Mouse (Mus musculus) limb, embryonic 13.5 days (tissue): ENCODE measurements around the gene Gm10277. TPM values are rescaled to one million over a fixed set of nuclear protein-coding genes. Genes with fewer than 3 reads are reported as not detected.

Experiments used
- ATAC-seq: fragments of 200-750 bp; cut with Nextera tagmentation; 2 replicates; pipeline ENCODE4 v1.8.0; 2017; ENCODE audit warnings: low read depth, moderate number of reproducible peaks, moderate TSS enrichment; ENCODE audit not compliant: low FRiP score
- H3K27ac ChIP-seq: fragments of 300-500 bp; sonication (generic); 2 replicates; pipeline ENCODE4 v1.5.1; 2015; ENCODE audit warnings: inconsistent platforms, mild to moderate bottlenecking, moderate library complexity
- H3K27me3 ChIP-seq: fragments of 300-500 bp; sonication (generic); 2 replicates; pipeline ENCODE4 v1.6.1; 2015; ENCODE audit warnings: mild to moderate bottlenecking, inconsistent platforms
- H3K36me3 ChIP-seq: fragments of 300-500 bp; sonication (generic); 2 replicates; pipeline ENCODE4 v1.6.1; 2015; ENCODE audit warnings: inconsistent platforms, mild to moderate bottlenecking, moderate library complexity
- H3K4me1 ChIP-seq: fragments of 300-500 bp; sonication (generic); 2 replicates; pipeline ENCODE4 v1.6.1; 2015; ENCODE audit warnings: inconsistent platforms
- H3K4me2 ChIP-seq: fragments of 300-500 bp; sonication (generic); replicated peaks from 2 replicates; pipeline ENCODE4 v1.6.1; 2015; ENCODE audit warnings: inconsistent platforms, mild to moderate bottlenecking, moderate library complexity
- H3K4me3 ChIP-seq: fragments of 300-500 bp; sonication (generic); 2 replicates; pipeline ENCODE4 v1.5.1; 2015; ENCODE audit warnings: moderate library complexity, mild to moderate bottlenecking, inconsistent platforms
- H3K9ac ChIP-seq: fragments of 300-500 bp; sonication (generic); 2 replicates; pipeline ENCODE4 v1.6.1; 2015; ENCODE audit warnings: mild to moderate bottlenecking, inconsistent platforms
- H3K9me3 ChIP-seq: fragments of 300-500 bp; sonication (generic); 2 replicates; pipeline ENCODE4 v1.6.1; 2016; ENCODE audit warnings: inconsistent platforms
- WGBS: fragments of 180-500 bp; shearing (Covaris S2); methylation state at CpG from one replicate; pipeline ENCODE4 v1.1.7; 2015; 5-methylcytosine and 5-hydroxymethylcytosine counted together
- polyA plus RNA-seq: library from polyadenylated mRNA; unstranded; fragments of >200 nt; fragmentation: Nextera tagmentation; extraction: Ambion mirVana; gene quantifications from 2 replicates; pipeline ENCODE4 v1.2.1, GENCODE M21; 2015

The Gm10277 gene
- polyA plus RNA-seq, 1 experiment from 2014 or later, result 1.8 TPM

DNA sequence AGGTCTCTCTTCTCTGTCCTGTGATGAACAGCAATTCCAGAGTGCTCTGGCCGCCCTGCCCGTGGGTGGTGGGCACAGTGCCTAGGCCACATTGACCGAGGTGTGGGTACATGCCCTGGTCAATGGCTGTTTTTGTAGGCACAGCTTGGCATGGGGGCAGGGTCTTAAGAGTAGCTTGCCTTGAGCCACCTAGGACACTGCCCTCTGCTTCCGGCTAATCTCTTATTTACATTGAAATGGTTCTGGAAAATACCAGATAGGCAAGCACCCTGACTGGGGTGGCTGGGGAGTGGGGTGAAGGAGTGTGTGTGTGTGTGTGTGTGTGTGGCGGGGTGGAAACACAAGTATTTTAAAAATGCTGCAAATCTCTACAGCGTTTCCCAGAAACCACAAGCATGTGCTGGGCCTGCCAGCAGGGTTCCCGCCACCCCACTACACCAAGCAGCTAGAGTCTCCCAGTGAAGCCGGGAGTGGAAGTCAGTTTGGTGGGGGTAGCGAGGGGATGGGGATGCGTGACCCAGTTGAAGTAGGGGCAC is 4.3 kb downstream of the Gm10277 start:
- Histone ChIP-seq H3K4me2 (peak overlapping the region; percentile 24; the same call in 1 of the 2 replicates), H3K9ac (peak overlapping the region; percentile 57)

DNA sequence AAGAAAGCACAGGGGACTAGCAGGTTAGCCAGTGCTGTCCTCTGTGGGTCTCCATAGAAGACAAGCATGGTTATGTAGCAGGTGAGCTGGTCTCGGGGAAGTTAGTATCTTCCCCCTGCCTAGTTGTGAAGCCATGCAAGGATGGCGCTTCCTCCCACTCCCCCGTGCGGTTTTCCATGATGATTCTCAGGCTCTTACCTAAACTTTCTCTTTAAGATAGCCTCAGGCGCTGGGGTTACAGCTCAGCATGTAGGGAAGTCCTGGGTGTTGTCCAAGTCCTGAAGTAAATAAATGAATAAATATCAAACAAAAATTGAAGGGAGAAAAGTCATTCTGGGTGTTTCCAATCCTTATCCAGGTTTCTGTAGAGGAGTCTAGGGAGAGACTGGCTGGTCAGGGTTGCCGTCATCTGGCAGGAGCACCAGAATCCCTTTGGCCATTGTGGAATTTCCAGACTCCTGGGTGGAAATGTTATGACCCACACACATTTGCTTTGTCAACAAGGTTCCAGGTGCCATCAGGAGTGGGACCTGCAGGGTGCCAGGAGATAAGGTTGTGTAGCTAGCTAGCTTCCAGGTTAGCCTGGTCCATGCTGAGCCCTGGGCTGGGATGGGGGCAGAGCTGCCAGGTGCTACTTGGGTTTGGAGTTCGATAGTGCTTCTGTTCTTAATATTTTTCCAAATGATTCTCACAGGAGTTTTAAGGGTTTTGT is 5.3 kb downstream of the Gm10277 start:
- H3K4me1 ChIP-seq, result peaks cover 41% of the 10 kb centered on the region
- no peaks in the 10 kb centered on the region for H3K9me3 ChIP-seq
- no peaks in the 10 kb centered on the region for H3K27me3 ChIP-seq
- H3K36me3 ChIP-seq, result peaks cover 33% of the 10 kb centered on the region
- H3K4me2 ChIP-seq, result no peak overlapping the region
- H3K9ac ChIP-seq, result no peak overlapping the region
- 83% methylated on average over 7 of the region's 7 CpGs for WGBS
- H3K27ac ChIP-seq, result no peak overlapping the region
- H3K4me3 ChIP-seq, result no peak overlapping the region
- ATAC-seq, result no peak

More for the DNA sequence above, 4.3 kb downstream of the Gm10277 start:
- Histone ChIP-seq H3K9me3 (no peaks in the 10 kb centered on the region), H3K27ac (peak overlapping the region; percentile 87), H3K27me3 (no peaks in the 10 kb centered on the region), H3K4me3 (no peak overlapping the region), H3K4me1 (peaks cover 41% of the 10 kb centered on the region), H3K36me3 (peaks cover 23% of the 10 kb centered on the region)
- no peak for ATAC-seq
- 69% methylated on average over 10 of the region's 10 CpGs for WGBS

GRCm38 (mm10) chr11:77781088-77781487 is 6.5 kb downstream of the Gm10277 start:
- Histone ChIP-seq H3K27me3 (no peaks in the 10 kb centered on the region), H3K4me2 (no peak overlapping the region), H3K36me3 (peaks cover 35% of the 10 kb centered on the region), H3K9me3 (no peaks in the 10 kb centered on the region), H3K4me3 (no peak overlapping the region), H3K9ac (no peak overlapping the region), H3K27ac (no peak overlapping the region), H3K4me1 (peaks cover 39% of the 10 kb centered on the region)
- no peak for ATAC-seq
- 80% methylated on average over 7 of the region's 7 CpGs for WGBS

DNA sequence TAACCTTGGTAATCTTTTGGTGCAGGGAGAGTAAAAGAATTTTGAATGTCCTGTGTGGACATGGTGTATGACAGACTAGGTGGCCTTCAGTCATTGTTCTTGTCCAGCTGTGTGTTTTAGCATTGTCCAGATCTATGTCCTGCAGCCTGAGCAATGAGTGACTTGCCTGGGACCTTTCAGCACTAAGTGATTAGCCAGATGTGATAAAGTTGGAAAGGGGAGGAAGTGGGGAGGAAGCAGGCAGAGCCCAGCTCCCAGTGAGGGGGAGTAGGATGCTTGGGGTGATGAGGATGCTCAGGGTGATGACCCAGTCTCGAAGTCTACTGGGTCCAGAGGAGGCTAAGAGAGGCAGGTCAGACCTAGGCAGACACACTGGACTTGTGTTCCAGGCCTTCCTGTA is 8.3 kb downstream of the Gm10277 start:
- H3K27ac ChIP-seq, result no peak overlapping the region
- peaks cover 31% of the 10 kb centered on the region for H3K36me3 ChIP-seq
- WGBS, result 85% methylated on average over 1 of the region's 1 CpGs
- H3K9me3 ChIP-seq, result no peaks in the 10 kb centered on the region
- no peak overlapping the region for H3K9ac ChIP-seq
- H3K27me3 ChIP-seq, result no peaks in the 10 kb centered on the region
- no peak overlapping the region for H3K4me2 ChIP-seq
- no peak overlapping the region for H3K4me3 ChIP-seq
- no peak for ATAC-seq
- peaks cover 27% of the 10 kb centered on the region for H3K4me1 ChIP-seq

DNA sequence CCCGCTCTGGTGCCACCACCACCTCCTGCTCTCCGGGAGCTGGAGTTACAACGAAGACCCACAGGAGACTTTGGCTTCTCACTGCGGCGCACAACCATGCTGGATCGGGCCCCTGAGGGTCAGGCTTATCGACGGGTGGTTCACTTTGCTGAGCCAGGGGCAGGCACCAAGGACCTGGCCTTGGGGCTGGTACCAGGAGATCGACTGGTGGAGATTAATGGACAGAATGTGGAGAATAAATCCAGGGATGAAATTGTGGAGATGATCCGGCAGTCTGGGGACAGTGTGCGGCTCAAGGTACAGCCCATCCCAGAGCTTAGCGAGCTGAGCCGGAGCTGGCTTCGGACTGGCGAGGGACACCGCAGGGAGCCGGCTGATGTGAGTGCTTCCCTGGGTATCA is 9.6 kb downstream of the Gm10277 start:
- no peak for ATAC-seq
- no peak overlapping the region for H3K4me2 ChIP-seq

GRCm38 (mm10) chr11:77777436-77777835 is 10.1 kb downstream of the Gm10277 start:
- no peaks in the 10 kb centered on the region for H3K27me3 ChIP-seq
- 90% methylated on average over 17 of the region's 17 CpGs for WGBS
- no peaks in the 10 kb centered on the region for H3K9me3 ChIP-seq
- H3K9ac ChIP-seq, result no peak overlapping the region
- no peak for ATAC-seq
- H3K27ac ChIP-seq, result no peak overlapping the region
- H3K36me3 ChIP-seq, result peaks cover 31% of the 10 kb centered on the region
- peaks cover 14% of the 10 kb centered on the region for H3K4me1 ChIP-seq
- H3K4me2 ChIP-seq, result no peak overlapping the region
- no peak overlapping the region for H3K4me3 ChIP-seq

More for the DNA sequence above, 9.6 kb downstream of the Gm10277 start:
- 90% methylated on average over 17 of the region's 17 CpGs for WGBS
- peaks cover 31% of the 10 kb centered on the region for H3K36me3 ChIP-seq
- H3K27ac ChIP-seq, result no peak overlapping the region
- H3K9me3 ChIP-seq, result no peaks in the 10 kb centered on the region
- H3K4me1 ChIP-seq, result peaks cover 14% of the 10 kb centered on the region
- no peak overlapping the region for H3K4me3 ChIP-seq
- no peak overlapping the region for H3K9ac ChIP-seq
- H3K27me3 ChIP-seq, result no peaks in the 10 kb centered on the region

DNA sequence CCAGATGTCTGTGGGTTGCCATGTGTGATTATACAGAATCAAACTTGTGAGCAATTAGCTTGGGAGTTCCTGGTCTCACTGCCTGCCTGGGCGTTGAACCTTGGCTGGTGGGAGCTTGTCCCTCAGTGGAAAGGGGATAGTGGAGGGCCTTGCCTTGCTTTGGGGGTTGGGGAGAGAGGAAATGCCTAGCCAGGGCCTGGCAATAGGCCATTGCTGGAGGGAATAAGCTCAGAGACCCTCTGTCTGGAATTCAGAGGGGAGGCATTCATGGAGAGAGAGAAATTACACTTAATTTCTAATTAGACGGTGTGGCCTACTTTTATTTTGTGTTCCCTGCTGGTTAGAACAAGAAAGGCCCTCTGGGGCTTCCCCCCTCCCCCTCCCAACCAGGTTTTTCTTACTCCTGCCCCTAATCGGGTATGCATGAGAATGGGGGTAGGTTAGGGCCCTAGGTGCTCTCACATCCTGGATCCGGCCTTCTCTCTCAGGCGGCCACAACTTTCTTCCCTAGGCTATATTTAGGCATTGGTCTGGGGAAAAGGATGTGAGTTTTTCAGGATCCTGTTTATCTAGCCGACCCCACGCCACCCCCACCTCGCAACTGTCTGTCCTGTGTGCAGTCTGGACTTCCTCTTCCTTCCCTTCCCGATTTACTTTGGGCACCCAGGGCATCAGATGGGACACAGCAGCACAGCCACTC is 11.7 kb downstream of the Gm10277 start:
- 0 out of 2 replicates have a peak overlapping the region, but pooled peaks have one; percentile 11 for H3K4me2 ChIP-seq
- H3K9ac ChIP-seq, result no peak overlapping the region; the same call in 1 of the 2 replicates
- peaks cover 17% of the 10 kb centered on the region for H3K4me1 ChIP-seq
- H3K4me3 ChIP-seq, result no peak overlapping the region
- WGBS, result 34% methylated on average over 9 of the region's 9 CpGs
- H3K27ac ChIP-seq, result peak overlapping the region; percentile 67; the same call in 1 of the 2 replicates
- H3K27me3 ChIP-seq, result no peaks in the 10 kb centered on the region
- peak; percentile 57; the same call in 1 of the 2 replicates for ATAC-seq
- H3K9me3 ChIP-seq, result no peaks in the 10 kb centered on the region
- peaks cover 27% of the 10 kb centered on the region for H3K36me3 ChIP-seq

GRCm38 (mm10) chr11:77771879-77772713 is 15.5 kb downstream of the Gm10277 start:
- Histone ChIP-seq H3K36me3 (peaks cover 2% of the 10 kb centered on the region), H3K4me2 (no peak overlapping the region), H3K9me3 (no peaks in the 10 kb centered on the region), H3K27me3 (no peaks in the 10 kb centered on the region), H3K4me1 (peaks cover 19% of the 10 kb centered on the region), H3K4me3 (no peak overlapping the region), H3K27ac (peak overlapping the region; percentile 28; the same call in 1 of the 2 replicates), H3K9ac (0 out of 2 replicates have a peak overlapping the region, but pooled peaks have one; percentile 26)
- ATAC-seq, result no peak
- 70% methylated on average over 8 of the region's 8 CpGs for WGBS

- WGBS, result 78% methylated on average over 8 of the region's 8 CpGs
- H3K9ac ChIP-seq, result no peak overlapping the region
These were observed 17.2 kb downstream of the Gm10277 start for GRCm38 (mm10) chr11:77770346-77770745.

GRCm38 (mm10) chr11:77769496-77769895 is 18.1 kb downstream of the Gm10277 start:
- WGBS, result 77% methylated on average over 4 of the region's 4 CpGs
- no peaks in the 10 kb centered on the region for H3K27me3 ChIP-seq

More at GRCm38 (mm10) chr11:77770346-77770745, 17.2 kb downstream of the Gm10277 start:
- Histone ChIP-seq H3K27me3 (no peaks in the 10 kb centered on the region), H3K9me3 (no peaks in the 10 kb centered on the region), H3K36me3 (no peaks in the 10 kb centered on the region), H3K4me3 (no peak overlapping the region), H3K27ac (no peak overlapping the region), H3K4me1 (peaks cover 28% of the 10 kb centered on the region), H3K4me2 (no peak overlapping the region)
- ATAC-seq, result no peak

DNA sequence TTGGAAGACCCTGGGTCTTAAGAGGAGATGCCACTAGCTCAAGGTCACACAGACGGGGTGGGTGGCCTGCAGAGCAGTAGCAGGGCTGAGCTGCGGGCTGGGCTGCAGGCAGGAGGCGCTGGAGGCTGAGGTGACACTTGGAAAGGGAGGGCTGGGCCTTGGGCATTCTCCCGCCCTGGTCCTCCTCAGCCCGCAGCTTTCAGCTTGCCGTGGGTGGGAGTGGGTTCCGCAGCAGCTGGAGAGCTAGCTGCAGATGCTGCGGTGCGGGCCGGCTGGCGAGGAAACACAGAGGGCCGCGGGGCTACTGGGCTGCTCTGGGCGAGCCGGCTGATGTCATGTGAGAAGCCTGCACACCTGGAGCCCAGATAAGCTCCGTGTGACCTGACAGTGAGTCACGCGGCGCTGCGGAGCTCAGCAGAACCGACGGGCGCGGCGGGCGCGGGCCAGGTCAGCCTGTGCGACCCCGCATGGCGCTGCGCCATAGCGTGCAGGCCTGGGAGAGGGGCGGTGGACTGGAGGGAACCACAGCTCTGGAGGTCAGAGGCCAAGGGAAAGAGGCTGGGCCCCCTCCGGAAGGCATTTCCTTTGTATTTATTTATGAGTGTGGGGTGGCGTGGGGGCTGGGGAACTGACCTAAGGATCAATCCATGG is 21.1 kb downstream of the Gm10277 start:
- H3K27me3 ChIP-seq, result no peaks in the 10 kb centered on the region
- H3K9me3 ChIP-seq, result no peaks in the 10 kb centered on the region
- peak; percentile 43; the same call in 1 of the 2 replicates for ATAC-seq
- peak overlapping the region; percentile 38 for H3K4me3 ChIP-seq
- H3K36me3 ChIP-seq, result no peaks in the 10 kb centered on the region
- peak overlapping the region; percentile 92 for H3K4me2 ChIP-seq
- H3K27ac ChIP-seq, result peak overlapping the region; percentile 48; the same call in 1 of the 2 replicates
- peak overlapping the region; percentile 67 for H3K9ac ChIP-seq
- H3K4me1 ChIP-seq, result peaks cover 41% of the 10 kb centered on the region
- WGBS, result 4% methylated on average over 35 of the region's 35 CpGs

More at GRCm38 (mm10) chr11:77769496-77769895, 18.1 kb downstream of the Gm10277 start:
- no peak for ATAC-seq
- no peaks in the 10 kb centered on the region for H3K9me3 ChIP-seq
- no peak overlapping the region for H3K4me2 ChIP-seq
- H3K4me1 ChIP-seq, result peaks cover 36% of the 10 kb centered on the region
- no peak overlapping the region for H3K9ac ChIP-seq
- H3K36me3 ChIP-seq, result no peaks in the 10 kb centered on the region
- H3K27ac ChIP-seq, result no peak overlapping the region
- H3K4me3 ChIP-seq, result no peak overlapping the region
